Mouse (Mus musculus) kidney, adult 2 months (tissue): ENCODE results near the gene Vdac2.

ENCODE experiments used
- CTCF ChIP-seq: fragments of 200-500 bp; conservative IDR thresholded peaks from 2 replicates; pipeline ENCODE4 v1.5.1; 2011; ENCODE audit warnings: low read depth, mild to moderate bottlenecking, control low read depth, low read length, moderate library complexity, mixed read lengths; ENCODE audit not compliant: insufficient read depth, insufficient read length
- POLR2A ChIP-seq: fragments of 200-500 bp; IDR thresholded peaks from one replicate; pipeline ENCODE4 v1.6.1; 2011; ENCODE audit warnings: low read depth, low read length, control low read depth

- TF ChIP-seq POLR2A = no peak
- no peak for TF ChIP-seq CTCF
These were observed 27.2 kb downstream of the Vdac2 start for GRCm38 (mm10) chr14:21851996-21852791.
